Comparison of ENCODE assay signal across 7 mouse cellular contexts in the genomic region with DNA sequence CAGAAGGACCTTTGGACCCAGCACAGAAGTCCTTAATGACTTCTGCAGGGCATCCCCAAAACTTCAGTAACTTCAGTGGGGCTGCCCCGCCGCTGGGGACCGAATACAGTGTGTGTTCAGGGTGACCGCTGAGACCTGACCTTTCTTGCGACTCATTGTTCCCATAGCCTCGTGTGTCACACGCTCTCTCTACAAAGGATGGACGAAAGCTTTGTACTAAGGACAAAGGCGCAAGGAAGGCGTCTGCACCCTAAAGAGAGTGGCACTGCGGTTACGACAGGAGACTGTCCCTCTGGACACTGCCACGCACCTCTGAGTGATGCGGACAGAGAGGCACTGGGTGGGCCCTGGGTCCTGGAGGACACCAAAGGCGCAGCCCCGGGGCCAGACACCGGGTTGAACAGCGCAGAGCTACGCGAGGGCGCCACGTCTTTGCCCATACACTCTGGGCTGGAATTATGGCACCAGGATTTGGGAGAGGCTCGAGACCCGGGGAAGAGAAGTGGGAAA. TPM values are rescaled to one million over a fixed set of nuclear protein-coding genes. Genes with fewer than 3 reads are reported as not detected.
DNase-seq lines count a peak whose midpoint lies in the region; ATAC-seq lines count a peak whose summit lies in the region.

No protein-coding gene starts in this region.

- H3K9me3 ChIP-seq in liver, embryonic 12.5 days (replicated peaks): no peaks in the 10 kb centered on the region
- H3K9me3 ChIP-seq in stomach, embryonic 16.5 days (replicated peaks; ENCODE audit: control insufficient read depth, low read length): no peaks in the 10 kb centered on the region

- DNase-seq in spleen, adult 18-20 months: peak; percentile 29 to 39
- DNase-seq in spleen, postnatal 14 days (ENCODE audit: low spot score in 2 of 2): no peak
- peak; percentile 79 for DNase-seq in embryo, embryonic 10.5 days (ENCODE audit: low spot score)
- DNase-seq in heart, postnatal 14 days: peak; percentile 37 to 45
- DNase-seq in layer of hippocampus, adult 18-20 months (ENCODE audit: low spot score in 2 of 2): no peak

- peak overlapping the region; percentile 81 for H3K4me2 ChIP-seq in liver, embryonic 12.5 days
- peak overlapping the region; percentile 79 for H3K4me2 ChIP-seq in stomach, embryonic 16.5 days (ENCODE audit: low read depth, low read length)

- intact Hi-C loops in heart, postnatal 14 days (cut with DNase I): no loop called here

- ATAC-seq in liver, embryonic 12.5 days: no peak
- no peak for ATAC-seq in stomach, embryonic 16.5 days (ENCODE audit: insufficient read depth, low FRiP score)

- H3K9ac ChIP-seq in liver, embryonic 12.5 days: peak overlapping the region; percentile 74
- peak overlapping the region; percentile 79 for H3K9ac ChIP-seq in stomach, embryonic 16.5 days (ENCODE audit: low read length)

- peaks cover 54% of the 10 kb centered on the region for H3K27me3 ChIP-seq in liver, embryonic 12.5 days (replicated peaks)
- H3K27me3 ChIP-seq in stomach, embryonic 16.5 days (ENCODE audit: control insufficient read depth, insufficient read depth, low read length): peaks cover 16% of the 10 kb centered on the region

- H3K4me3 ChIP-seq in liver, embryonic 12.5 days: peak overlapping the region; percentile 66
- H3K4me3 ChIP-seq in stomach, embryonic 16.5 days (replicated peaks; ENCODE audit: low read length): peak overlapping the region; percentile 70

- peaks cover 12% of the 10 kb centered on the region for H3K36me3 ChIP-seq in liver, embryonic 12.5 days
- peaks cover 5% of the 10 kb centered on the region; the same call in 1 of the 2 replicates for H3K36me3 ChIP-seq in stomach, embryonic 16.5 days (ENCODE audit: control insufficient read depth, insufficient read depth, low read length)

- peaks cover 63% of the 10 kb centered on the region for H3K4me1 ChIP-seq in liver, embryonic 12.5 days
- peaks cover 44% of the 10 kb centered on the region for H3K4me1 ChIP-seq in stomach, embryonic 16.5 days (ENCODE audit: control insufficient read depth, insufficient read depth, low read length)

- WGBS in liver, embryonic 12.5 days (ENCODE audit: insufficient replicate concordance): 3% methylated on average over 24 of the region's 24 CpGs
- 4% methylated on average over 24 of the region's 24 CpGs for WGBS in stomach, embryonic 16.5 days

- no peak overlapping the region for H3K27ac ChIP-seq in liver, embryonic 12.5 days
- peak overlapping the region; percentile 86 for H3K27ac ChIP-seq in stomach, embryonic 16.5 days (ENCODE audit: low read length)

RNA-seq across cellular contexts. Expression of a gene that starts 1.7 kb away (rescaled TPM):
- total RNA-seq in heart, postnatal 14 days (2021): 1 to 10 TPM; 3.8 to 4.0 TPM
- 0.55 and 0.72 TPM in 2 replicates for polyA plus RNA-seq in liver, embryonic 12.5 days (2016; fragmentation: Nextera tagmentation; extraction: Ambion mirVana)
- 1.4 TPM in 2 replicates for polyA plus RNA-seq in stomach, embryonic 16.5 days (2015; fragmentation: Nextera tagmentation; extraction: Ambion mirVana)
- 10 to 100 TPM; 19.0 to 20.8 TPM for total RNA-seq in layer of hippocampus, adult 18-20 months (2021)

RNA-seq across cellular contexts. Expression of a gene that starts 9.0 kb away (rescaled TPM):
- 10 to 100 TPM; 38.8 to 40.1 TPM for total RNA-seq in heart, postnatal 14 days (2021)
- polyA plus RNA-seq in liver, embryonic 12.5 days (2016; fragmentation: Nextera tagmentation; extraction: Ambion mirVana): 78.8 and 81.1 TPM in 2 replicates
- polyA plus RNA-seq in stomach, embryonic 16.5 days (2015; fragmentation: Nextera tagmentation; extraction: Ambion mirVana): 85.6 and 89.6 TPM in 2 replicates
- 10 to 100 TPM; 93.2 to 98.5 TPM for total RNA-seq in layer of hippocampus, adult 18-20 months (2021)

RNA-seq across cellular contexts. Expression of a gene that starts 25.2 kb away (rescaled TPM):
- 10 to 100 TPM; 22.4 to 23.9 TPM for total RNA-seq in heart, postnatal 14 days (2021)
- polyA plus RNA-seq in liver, embryonic 12.5 days (2016; fragmentation: Nextera tagmentation; extraction: Ambion mirVana): 16.1 and 17.8 TPM in 2 replicates
- polyA plus RNA-seq in stomach, embryonic 16.5 days (2015; fragmentation: Nextera tagmentation; extraction: Ambion mirVana): 6.0 and 7.1 TPM in 2 replicates
- total RNA-seq in layer of hippocampus, adult 18-20 months (2021): 10 to 100 TPM; 15.9 to 27.3 TPM

RNA-seq across cellular contexts. Expression of a gene that starts 27.8 kb away (rescaled TPM):
- total RNA-seq in heart, postnatal 14 days (2021): under 1 TPM in 1 of 2 experiments, not detected in 1; 0.07 TPM
- polyA plus RNA-seq in liver, embryonic 12.5 days (2016; fragmentation: Nextera tagmentation; extraction: Ambion mirVana): 0.08 and 0.11 TPM in 2 replicates
- polyA plus RNA-seq in stomach, embryonic 16.5 days (2015; fragmentation: Nextera tagmentation; extraction: Ambion mirVana): 8.2 and 13.8 TPM in 2 replicates
- total RNA-seq in layer of hippocampus, adult 18-20 months (2021): 10 to 100 TPM; 11.1 to 12.9 TPM

RNA-seq across cellular contexts. Expression of a gene that starts 32.4 kb away (rescaled TPM):
- 100 to 1,000 TPM; 901 to 988 TPM for total RNA-seq in heart, postnatal 14 days (2021)
- polyA plus RNA-seq in liver, embryonic 12.5 days (2016; fragmentation: Nextera tagmentation; extraction: Ambion mirVana): 3,066 and 3,170 TPM in 2 replicates
- 3,565 and 3,656 TPM in 2 replicates for polyA plus RNA-seq in stomach, embryonic 16.5 days (2015; fragmentation: Nextera tagmentation; extraction: Ambion mirVana)
- 100 to 1,000 TPM; 713 to 785 TPM for total RNA-seq in layer of hippocampus, adult 18-20 months (2021)

Comparison
In these comparisons a context has a peak if more than half of its experiments do, and no peak if none do; other contexts are left out.
1. DNase-seq: peak in spleen, adult 18-20 months (2 of 2), embryo, embryonic 10.5 days (single experiment) and heart, postnatal 14 days (2 of 2); none in spleen, postnatal 14 days (0 of 2) and layer of hippocampus, adult 18-20 months (0 of 2).